Mouse (Mus musculus) thymus, adult 2 months (tissue): Measurements from ENCODE around the gene Fyb2. TPM values are rescaled to one million over a fixed set of nuclear protein-coding genes. Genes with fewer than 3 reads are reported as not detected.

Experiments used
- DNase-seq: peaks from one replicate; pipeline ENCODE4 v3.0.0; 2021
- H3K27ac ChIP-seq: fragments of 200-500 bp; 2 replicates; pipeline ENCODE4 v1.5.1; 2012; ENCODE audit warnings: low read length, control low read depth; ENCODE audit not compliant: control insufficient read depth, insufficient read depth
- H3K27me3 ChIP-seq: fragments of 200-500 bp; 2 replicates; pipeline ENCODE4 v1.6.1; 2012; ENCODE audit warnings: mild to moderate bottlenecking, low read length, moderate library complexity, mixed read lengths; ENCODE audit not compliant: control insufficient read depth, insufficient read depth
- H3K36me3 ChIP-seq: fragments of 200-500 bp; 2 replicates; pipeline ENCODE4 v1.6.1; 2012; ENCODE audit warnings: mild to moderate bottlenecking, low read length, moderate library complexity; ENCODE audit not compliant: control insufficient read depth, insufficient read depth
- H3K4me1 ChIP-seq: fragments of 200-500 bp; replicated peaks from 2 replicates; pipeline ENCODE4 v1.6.1; 2012; ENCODE audit warnings: low read length; ENCODE audit not compliant: control insufficient read depth, insufficient read depth
- H3K4me3 ChIP-seq: fragments of 200-500 bp; 2 replicates; pipeline ENCODE4 v1.5.1; 2012; ENCODE audit warnings: mild to moderate bottlenecking, low read length, control low read depth, moderate library complexity; ENCODE audit not compliant: control insufficient read depth, insufficient read depth
- CTCF ChIP-seq: fragments of 200-500 bp; IDR thresholded peaks from 2 replicates; pipeline ENCODE4 v1.5.1; 2012; ENCODE audit warnings: mild to moderate bottlenecking, control low read depth, low read length, moderate library complexity, borderline replicate concordance; ENCODE audit not compliant: control insufficient read depth, poor library complexity, insufficient read depth; ENCODE audit errors: extremely low read depth
- POLR2A ChIP-seq: fragments of 200-500 bp; IDR thresholded peaks from 2 replicates; pipeline ENCODE4 v1.6.1; 2012; ENCODE audit warnings: mild to moderate bottlenecking, low read length, control low read depth, moderate library complexity; ENCODE audit not compliant: control insufficient read depth, poor library complexity, insufficient read depth; ENCODE audit errors: extremely low read depth
- WGBS: fragments of 180-500 bp; shearing (Covaris S2); methylation state at CpG from one replicate; pipeline ENCODE4 v1.1.7; 2018; 5-methylcytosine and 5-hydroxymethylcytosine counted together
- polyA plus RNA-seq: library from polyadenylated mRNA; depleted of rRNA; stranded (reverse); fragments of >200 nt; gene quantifications from 2 replicates; pipeline ENCODE4 v1.2.3, GENCODE M21; 2012

Fyb2 gene
- polyA plus RNA-seq, 1 experiment, result 0.70 TPM

- H3K27ac ChIP-seq, result no peak overlapping the region
- no peak for TF ChIP-seq POLR2A
- TF ChIP-seq CTCF, result no peak
- no peaks in the 10 kb centered on the region for H3K4me1 ChIP-seq
- H3K4me3 ChIP-seq, result no peak overlapping the region
- no peaks in the 10 kb centered on the region for H3K27me3 ChIP-seq
- no peak for DNase-seq
- H3K36me3 ChIP-seq, result no peaks in the 10 kb centered on the region
- WGBS, result 77% methylated on average over 7 of the region's 7 CpGs
These were observed 100.5 kb downstream of the Fyb2 start for GRCm38 (mm10) chr4:105013718-105014117.

GRCm38 (mm10) chr4:105015496-105015895 lies 102.2 kb downstream of the Fyb2 start:
- no peaks in the 10 kb centered on the region for H3K27me3 ChIP-seq
- no peaks in the 10 kb centered on the region for H3K36me3 ChIP-seq
- TF ChIP-seq CTCF, result no peak
- 91% methylated on average over 6 of the region's 6 CpGs for WGBS
- H3K27ac ChIP-seq, result no peak overlapping the region
- H3K4me3 ChIP-seq, result no peak overlapping the region
- no peaks in the 10 kb centered on the region for H3K4me1 ChIP-seq
- DNase-seq, result no peak

- H3K36me3 ChIP-seq, result no peaks in the 10 kb centered on the region
- WGBS, result 86% methylated on average over 4 of the region's 4 CpGs
- no peaks in the 10 kb centered on the region for H3K27me3 ChIP-seq
- DNase-seq, result no peak
- TF ChIP-seq POLR2A (no peak), CTCF (no peak)
- no peak overlapping the region for H3K4me3 ChIP-seq
- no peak overlapping the region for H3K27ac ChIP-seq
- H3K4me1 ChIP-seq, result no peaks in the 10 kb centered on the region
These were observed 102.9 kb downstream of the Fyb2 start for GRCm38 (mm10) chr4:105016006-105016613.

- Histone ChIP-seq H3K27ac (no peak overlapping the region), H3K4me1 (no peaks in the 10 kb centered on the region), H3K36me3 (no peaks in the 10 kb centered on the region), H3K4me3 (no peak overlapping the region), H3K27me3 (no peaks in the 10 kb centered on the region)
- WGBS, result 91% methylated on average over 6 of the region's 6 CpGs
- DNase-seq, result no peak
- TF ChIP-seq POLR2A (no peak), CTCF (no peak)
These were observed 114.0 kb downstream of the Fyb2 start for GRCm38 (mm10) chr4:105027278-105027677.

GRCm38 (mm10) chr4:105031104-105031503 lies 117.8 kb downstream of the Fyb2 start:
- Histone ChIP-seq H3K36me3 (no peaks in the 10 kb centered on the region), H3K27me3 (no peaks in the 10 kb centered on the region), H3K27ac (no peak overlapping the region), H3K4me3 (no peak overlapping the region), H3K4me1 (no peaks in the 10 kb centered on the region)
- 94% methylated on average over 8 of the region's 8 CpGs for WGBS
- TF ChIP-seq POLR2A (no peak), CTCF (no peak)
- DNase-seq, result no peak

GRCm38 (mm10) chr4:105033153-105033552 lies 119.9 kb downstream of the Fyb2 start:
- WGBS, result 81% methylated on average over 7 of the region's 7 CpGs
- no peak overlapping the region for H3K4me3 ChIP-seq

GRCm38 (mm10) chr4:105034259-105034658 lies 121.0 kb downstream of the Fyb2 start:
- Histone ChIP-seq H3K27ac (no peak overlapping the region), H3K36me3 (no peaks in the 10 kb centered on the region), H3K27me3 (no peaks in the 10 kb centered on the region), H3K4me1 (no peaks in the 10 kb centered on the region), H3K4me3 (no peak overlapping the region)
- DNase-seq, result no peak
- TF ChIP-seq POLR2A (no peak), CTCF (no peak)

More at GRCm38 (mm10) chr4:105033153-105033552, 119.9 kb downstream of the Fyb2 start:
- Histone ChIP-seq H3K27ac (no peak overlapping the region), H3K27me3 (no peaks in the 10 kb centered on the region), H3K36me3 (no peaks in the 10 kb centered on the region), H3K4me1 (no peaks in the 10 kb centered on the region)
- TF ChIP-seq POLR2A (no peak), CTCF (no peak)
- DNase-seq, result no peak
